Mouse (Mus musculus) heart, postnatal 25 days (tissue): ENCODE data around the gene Flii. TPM values are rescaled to one million over a fixed set of nuclear protein-coding genes. Genes with fewer than 3 reads are reported as not detected.
A peak's percentile ranks its signal among the peaks of the same experiment; 100 is the strongest.

Source experiments
- DNase-seq: peaks from one replicate; pipeline ENCODE4 v3.0.0; 2022; ENCODE audit warnings: low spot score
- intact Hi-C: fragments of 180-260 bp; cut with DNase I; formaldehyde crosslinking; loops from one replicate; pipeline ENCODE4 v1.15.1; 2025
- total RNA-seq, 2 experiments: library from RNA; stranded (reverse); gene quantifications; 2 replicates each; pipeline ENCODE4 v1.2.3; 2021

Gene Flii
- total RNA-seq = 100 to 1,000 TPM; 112 to 120 TPM

DNA sequence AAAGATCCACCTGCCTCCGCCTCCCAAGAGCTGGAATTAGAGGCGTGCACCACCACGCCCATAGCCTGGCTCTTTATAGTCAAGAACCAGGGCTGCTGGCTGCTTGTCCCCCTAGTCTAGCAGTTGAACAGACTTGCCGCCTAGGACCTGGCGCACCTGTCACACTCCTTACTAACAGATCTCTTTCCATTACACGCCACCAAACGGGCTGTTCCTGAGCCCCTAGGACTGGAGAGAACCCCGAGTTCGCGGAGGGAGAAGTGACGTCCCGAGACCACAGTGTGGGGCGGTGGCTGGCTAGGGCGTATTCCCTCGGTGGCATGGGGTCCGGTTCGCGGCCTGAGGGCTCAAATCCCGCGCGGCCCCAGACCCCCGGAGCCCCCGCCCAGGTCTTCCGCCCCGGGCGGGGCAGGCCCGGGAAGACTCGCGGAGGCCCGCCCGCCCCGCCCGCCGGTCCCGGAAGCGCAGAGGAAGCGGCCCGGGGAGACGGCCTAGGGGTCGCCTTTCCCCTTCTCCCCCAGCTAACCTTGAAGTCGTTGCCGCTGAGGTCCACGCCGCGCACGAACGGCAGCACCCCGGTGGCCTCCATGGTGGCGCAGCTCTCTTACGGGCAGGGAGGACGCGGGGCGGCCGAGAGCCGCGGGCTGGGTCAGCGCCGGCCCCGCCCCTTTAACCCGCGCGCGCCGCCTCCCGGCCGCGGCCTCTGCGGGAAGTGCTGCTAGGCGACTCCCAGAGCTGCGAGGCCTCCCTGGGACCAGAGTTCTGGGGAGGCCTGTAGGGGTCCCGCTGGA is at the start of gene Flii:
Gene Flii, minus strand, starts transcription at position 663 of the 791 bp plus-strand sequence.
- intact Hi-C loops = loop anchor here (2.0 to 5.0 kb wide), 2 partner anchors 28 to 151 kb away; partner anchors contain the start of genes Llgl1 and Tmem11
- peak; percentile 71 for DNase-seq

DNA sequence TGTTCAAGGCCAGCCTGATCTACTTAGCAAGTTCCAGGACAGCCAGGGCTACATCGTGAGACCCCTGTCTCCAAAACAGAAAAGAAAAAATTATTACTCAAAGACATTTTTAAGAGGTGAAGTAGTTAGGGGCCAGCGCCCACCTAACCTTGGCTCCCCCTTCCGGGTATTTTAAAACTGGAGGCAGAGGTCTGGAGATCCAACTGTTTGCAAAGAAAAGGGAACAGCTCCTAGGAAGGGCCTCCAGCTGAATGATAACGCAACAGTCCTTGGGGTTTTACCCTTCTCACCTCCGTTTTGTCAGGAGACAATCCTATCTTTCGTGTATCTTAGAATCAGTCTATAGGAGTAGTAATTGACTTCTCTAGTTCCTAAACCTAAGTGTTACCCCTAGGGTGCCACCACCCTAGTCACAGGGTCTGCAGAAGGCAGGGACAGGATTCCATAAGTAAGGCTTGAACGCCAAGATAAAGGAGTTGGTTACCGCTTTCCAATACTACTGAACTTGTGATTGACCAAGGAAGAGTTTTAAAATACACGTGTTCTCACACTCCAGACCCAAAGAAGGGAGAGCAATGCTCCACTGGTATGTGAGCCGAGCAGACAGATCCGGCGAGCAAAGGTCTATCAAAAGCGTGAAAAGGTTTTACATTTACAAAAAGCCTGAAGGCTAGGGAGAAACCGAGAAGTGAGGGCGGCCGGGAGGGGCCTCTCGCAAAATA is 49.2 kb upstream of the Flii start:
- DNase-seq = no peak
- intact Hi-C loops = loop anchor here (2.0 to 5.0 kb wide), 4 partner anchors 47 to 239 kb away; partner anchors contain the start of genes Alkbh5, Mief2 and Tmem11

DNA sequence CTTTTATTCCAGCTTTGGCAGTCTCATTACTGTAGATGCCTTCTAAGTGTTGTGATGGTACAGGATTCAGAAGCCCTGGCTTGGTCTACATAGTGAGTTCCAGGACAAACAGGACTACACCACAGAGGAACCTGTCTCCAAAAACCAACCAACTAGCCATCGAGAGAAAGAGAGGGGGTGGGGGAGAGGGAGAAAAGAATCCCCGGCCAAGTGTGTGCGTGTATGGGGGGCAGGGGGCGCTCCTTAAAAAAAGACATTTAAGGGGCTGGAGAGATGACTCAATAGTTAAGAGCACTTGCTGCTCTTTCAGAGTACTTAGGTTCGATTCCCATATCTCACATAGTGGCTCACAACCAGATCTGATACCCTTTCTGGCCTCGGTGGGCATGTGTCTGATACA is 48.5 kb upstream of the Flii start:
- intact Hi-C loops = loop anchor here (5.0 kb wide), 3 partner anchors 73 to 238 kb away; partner anchors contain the start of genes Alkbh5 and Tmem11
- DNase-seq = no peak

DNA sequence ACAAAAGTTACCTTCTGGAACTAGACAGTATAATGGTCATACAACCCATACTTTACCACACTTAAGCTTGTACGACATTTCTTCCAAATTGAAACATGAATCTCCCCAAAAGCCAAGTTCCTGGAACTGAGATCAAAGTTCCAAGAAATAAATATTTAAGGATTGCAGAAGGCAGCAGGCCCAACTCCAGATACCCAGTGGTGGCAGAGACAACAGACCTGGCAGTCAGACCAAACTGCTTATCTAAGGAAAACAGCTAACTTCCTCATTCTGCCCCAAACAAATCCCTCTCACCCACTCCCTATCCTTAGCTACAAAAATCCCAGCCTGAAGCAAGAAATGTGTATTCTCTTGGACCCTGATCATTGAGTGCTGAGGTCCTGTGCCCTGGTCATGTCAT is 47.8 kb upstream of the Flii start:
- DNase-seq = no peak
- intact Hi-C loops = loop anchor here (5.0 kb wide), 3 partner anchors 73 to 238 kb away; partner anchors contain the start of genes Alkbh5 and Tmem11

DNA sequence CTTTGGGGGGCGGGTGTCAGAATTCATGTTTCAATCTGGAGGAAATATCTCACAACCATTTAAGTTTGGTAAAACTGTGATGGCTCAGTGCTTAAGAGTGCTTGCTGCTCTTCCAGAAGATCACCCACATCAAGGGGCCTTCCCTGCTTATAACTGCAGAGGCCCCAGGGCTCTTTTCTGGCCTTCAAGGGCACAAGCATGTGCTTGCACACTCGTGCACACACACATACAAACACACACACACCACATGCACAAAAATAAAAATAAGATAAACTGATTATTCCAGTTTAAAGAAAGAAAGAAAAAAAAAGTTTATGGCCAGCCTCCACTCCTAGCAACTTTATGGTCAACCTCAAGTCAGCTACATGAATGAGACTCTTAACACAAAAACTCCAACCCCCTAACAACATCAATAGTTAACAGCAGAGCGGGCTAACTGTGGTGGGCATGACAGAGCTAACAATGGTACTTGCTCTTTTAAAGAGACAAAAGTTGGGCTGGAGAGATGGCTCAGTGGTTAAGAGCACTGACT is 47.2 kb upstream of the Flii start:
- intact Hi-C loops = no loop called here
- DNase-seq = no peak

DNA sequence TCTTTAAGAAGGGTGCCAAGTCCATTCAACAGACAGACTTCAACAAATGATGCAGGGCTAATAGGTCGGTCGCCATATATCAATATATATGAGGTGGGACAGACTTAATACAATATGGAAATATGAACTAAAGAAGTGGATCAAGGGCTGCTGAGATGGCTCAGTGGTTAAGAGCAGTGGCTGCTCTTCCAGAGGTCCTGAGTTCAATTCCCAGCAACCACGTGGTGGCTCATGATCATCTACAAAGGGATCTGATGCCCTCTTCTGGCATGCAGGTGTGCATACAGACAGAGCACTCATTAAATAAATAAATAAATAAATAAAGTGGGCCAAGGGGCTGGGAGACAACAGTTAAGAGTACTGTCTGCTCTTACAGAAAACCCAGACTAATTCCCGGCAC is 45.1 kb upstream of the Flii start:
- intact Hi-C loops = no loop called here
- no peak for DNase-seq

DNA sequence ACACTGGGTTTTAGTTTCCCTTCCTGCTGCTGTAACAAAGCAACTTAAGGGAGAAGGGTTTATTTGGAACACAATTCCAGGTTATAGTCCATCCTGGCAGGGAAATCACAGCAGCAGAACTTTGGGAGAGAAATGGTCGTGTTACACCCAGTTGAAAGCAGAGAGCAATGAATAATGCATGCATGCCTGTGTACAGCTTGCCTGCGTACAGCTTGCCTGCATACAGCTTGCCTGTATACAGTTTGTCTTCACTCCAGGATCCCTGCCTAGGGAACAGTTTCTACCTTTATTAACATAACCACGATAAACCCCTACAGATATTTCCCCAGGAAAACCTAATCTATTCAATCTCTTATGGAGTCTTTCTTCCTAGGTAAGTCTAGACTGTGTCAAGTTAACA is 43.7 kb upstream of the Flii start:
- no peak for DNase-seq
- intact Hi-C loops = no loop called here

DNA sequence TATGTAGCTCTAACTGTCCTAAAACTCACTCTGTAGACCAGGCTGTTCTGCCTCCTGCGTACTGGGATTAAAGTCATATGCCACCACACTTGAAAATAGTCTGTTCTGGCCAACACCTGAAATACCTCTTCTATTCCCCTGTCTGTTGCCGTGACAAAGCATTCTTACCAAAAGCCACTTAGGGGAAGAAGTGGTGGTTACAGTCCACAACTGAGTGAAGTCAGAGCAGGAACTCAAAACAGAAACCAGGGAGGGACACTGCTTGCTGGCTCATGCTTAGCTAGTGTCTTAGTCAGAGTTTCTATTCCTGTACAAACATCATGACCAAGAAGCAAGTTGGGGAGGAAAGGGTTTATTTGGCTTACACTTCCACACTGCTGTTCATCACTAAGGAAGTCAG is 42.3 kb upstream of the Flii start:
- intact Hi-C loops = no loop called here
- DNase-seq = no peak

DNA sequence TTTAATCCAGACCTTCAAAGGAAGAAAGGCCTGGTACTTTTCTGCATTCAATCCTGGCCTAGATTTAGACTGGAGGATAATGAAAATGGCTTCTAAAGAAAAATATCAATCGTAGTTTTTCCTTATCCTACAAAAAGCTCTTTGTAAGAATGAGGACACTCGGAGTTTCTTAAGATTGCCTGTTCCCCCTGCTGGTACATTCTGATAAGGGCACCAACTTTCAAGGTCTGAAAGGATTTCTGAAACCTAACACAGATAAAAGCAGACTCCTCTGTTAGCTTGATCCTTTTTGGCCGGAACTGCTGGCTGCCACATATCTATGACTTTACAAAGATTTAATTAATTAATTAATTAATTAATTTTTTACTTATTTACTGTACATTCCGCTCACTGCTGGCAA is 39.9 kb upstream of the Flii start:
- DNase-seq = no peak
- intact Hi-C loops = no loop called here

DNA sequence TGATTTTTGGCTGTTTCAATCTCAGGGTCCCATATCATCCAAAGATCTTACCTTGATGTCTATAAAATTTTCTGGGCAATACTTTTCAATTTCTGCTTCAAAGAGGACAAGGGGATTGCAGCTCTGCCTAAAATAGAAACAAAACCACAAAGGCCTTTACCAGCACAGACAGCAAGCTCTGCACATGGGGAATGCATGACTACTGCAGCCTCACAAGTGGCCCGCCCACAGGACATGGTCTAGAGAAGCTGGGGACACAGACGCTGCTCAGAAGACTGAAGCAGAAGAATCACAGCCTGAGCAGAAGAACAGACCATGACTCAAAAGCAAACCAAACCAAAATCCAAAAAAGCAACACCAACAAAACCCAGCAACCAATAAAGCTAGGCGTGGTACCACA is 34.6 kb upstream of the Flii start:
- intact Hi-C loops = no loop called here
- no peak for DNase-seq

DNA sequence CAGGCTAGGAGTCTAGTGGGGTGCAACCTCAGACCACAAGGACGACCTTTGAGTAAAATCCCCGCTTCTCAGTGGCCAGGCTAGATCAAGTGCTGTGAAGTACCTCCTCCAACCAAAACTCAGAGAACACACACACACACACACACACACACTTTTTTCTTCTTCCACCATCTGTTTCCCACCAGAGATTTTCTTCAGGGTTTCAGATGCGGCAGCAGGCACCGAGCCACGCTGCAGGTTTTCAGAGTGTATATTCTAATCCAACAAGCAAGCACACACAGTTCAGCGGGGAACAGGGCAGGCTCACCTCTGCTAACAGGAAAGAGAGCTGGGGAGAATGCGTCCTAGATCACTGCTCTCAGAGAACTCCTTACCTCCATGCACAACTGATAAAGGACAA is 28.5 kb upstream of the Flii start:
- intact Hi-C loops = no loop called here
- DNase-seq = no peak

DNA sequence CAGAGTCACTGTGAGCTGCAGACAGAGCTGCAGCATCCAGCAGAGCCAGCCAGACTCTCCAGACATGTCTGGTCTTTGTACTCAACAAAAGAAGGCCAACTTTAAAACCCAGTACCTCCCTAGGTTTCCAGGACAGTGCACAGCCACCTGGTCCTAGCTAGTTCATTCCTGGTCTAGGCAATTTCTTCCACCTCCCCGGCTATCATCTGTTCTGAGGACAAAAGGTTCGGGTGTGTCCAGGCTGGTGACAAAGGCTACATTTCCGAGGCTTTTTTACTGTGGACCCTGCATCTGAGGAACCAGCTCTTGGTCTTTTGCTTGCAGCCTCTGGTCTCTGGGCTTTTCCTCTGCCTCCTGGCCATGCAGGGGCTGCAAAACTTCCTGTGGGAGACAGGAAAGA is 13.3 kb upstream of the Flii start:
- no peak for DNase-seq
- intact Hi-C loops = no loop called here

DNA sequence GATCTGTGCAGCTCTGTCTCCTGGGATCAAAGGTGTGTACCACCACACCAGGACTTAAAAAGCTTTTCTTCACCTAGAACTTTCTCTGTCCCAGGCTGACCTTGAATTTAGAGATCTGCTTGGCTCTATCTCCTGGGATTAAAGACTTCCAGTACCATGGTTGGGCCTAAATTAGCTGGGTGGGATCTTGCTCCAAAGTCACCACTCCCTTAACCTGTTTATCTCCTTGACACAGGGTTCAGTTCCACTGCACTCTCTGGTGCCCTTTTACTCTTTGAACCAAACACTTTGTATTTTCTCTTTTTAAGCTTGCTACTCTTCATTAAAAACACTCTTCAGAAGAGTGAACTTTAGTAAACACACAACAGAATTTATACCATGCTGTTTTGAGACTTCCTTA is 10.4 kb upstream of the Flii start:
- intact Hi-C loops = no loop called here
- no peak for DNase-seq

DNA sequence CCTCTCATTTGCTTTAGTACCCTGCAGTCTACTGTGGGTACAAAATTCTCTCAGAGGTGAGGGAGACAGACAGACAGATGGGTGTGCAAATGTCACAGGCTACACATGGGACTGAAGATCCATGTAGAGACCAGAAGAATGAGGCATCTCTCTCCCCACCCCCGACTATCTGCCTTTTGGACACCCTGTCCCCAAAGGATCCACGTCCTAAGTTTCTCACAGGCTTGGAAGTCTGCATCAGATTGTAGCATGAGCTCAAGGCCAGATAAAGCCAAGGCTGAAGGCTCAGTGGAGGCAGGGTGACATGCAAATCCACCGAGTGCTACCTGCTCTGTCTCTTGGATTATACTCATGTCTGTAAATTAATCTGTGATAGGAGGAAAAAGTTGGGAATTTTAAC is 9.4 kb upstream of the Flii start:
- intact Hi-C loops = no loop called here
- no peak for DNase-seq

DNA sequence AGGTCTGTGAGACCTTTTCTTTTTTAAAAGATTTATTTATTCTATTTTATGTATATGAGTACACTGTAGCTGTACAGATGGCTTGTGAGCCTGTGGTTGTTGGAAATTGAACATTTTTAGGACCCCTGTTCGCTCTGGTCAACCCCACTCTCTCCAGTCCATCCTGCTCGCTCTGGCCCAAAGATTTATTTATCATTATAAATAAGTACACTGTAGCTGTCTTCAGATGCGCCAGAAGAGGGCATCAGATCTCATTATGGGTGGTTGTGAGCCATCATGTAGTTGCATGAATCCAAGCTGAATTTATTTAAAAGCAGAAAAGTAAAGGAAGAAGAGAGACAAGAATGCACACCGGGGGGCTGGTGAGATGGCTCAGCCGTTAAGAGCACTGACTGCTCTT is 8.1 kb upstream of the Flii start:
- DNase-seq = no peak
- intact Hi-C loops = no loop called here

DNA sequence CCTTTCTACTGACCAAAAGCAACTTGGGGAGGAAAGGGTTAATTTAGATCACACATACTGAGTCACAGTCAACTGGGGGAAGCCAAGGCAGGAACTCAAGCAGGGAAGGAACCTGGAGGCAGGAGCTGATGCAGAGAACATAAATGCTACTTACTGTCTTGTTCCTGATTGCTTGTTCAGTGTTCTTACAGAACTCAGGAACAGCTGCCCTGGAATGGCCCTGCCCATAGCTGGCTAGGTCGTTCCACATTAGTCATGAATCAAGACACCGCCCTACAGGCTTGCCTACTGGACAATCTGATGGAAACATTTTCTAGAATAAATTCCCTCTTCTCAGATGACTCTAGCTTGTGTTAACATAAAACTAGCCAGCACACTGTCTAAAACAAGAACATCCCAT is 7.1 kb upstream of the Flii start:
- DNase-seq = no peak
- intact Hi-C loops = no loop called here

DNA sequence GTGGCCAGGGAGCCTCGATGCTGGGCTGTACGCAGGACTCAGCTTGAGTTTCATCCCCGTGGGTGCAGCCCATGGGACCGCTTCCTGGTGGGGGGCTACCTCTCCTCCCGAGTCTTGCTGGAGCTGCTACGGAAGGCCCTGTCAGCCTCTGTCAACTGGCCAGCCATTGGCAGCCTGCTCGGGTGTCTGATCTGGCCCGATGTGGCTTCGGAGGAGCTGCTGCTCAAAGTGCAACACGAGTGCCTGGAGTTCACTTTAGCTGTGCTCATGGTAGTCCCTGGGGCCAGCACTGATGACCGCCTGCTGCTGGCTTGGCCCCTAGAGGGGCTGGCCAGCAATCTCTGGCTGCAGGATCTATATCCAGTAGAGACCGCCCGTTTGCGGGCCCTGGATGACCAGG is 4.2 kb upstream of the Flii start:
- DNase-seq = no peak
- intact Hi-C loops = no loop called here

DNA sequence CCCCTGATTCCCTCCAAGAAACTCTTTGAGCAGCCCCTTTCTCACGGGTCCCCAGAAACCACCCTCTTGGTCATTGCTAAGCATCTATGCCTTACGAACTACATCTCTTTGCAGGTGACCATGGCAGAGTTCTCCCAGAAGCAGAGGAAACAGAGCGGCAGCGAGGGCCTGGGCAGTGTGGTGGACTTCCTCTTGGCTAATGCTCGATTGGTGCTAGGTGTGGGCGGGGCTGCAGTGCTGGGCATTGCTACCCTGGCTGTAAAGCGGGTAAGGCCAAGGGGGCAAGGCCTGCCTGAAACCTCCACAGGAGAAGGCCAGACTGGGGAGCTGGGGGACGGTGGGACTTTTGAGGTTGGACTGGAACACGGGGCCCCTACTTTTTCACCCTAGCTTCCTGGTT is 3.1 kb upstream of the Flii start:
- no peak for DNase-seq
- intact Hi-C loops = no loop called here

DNA sequence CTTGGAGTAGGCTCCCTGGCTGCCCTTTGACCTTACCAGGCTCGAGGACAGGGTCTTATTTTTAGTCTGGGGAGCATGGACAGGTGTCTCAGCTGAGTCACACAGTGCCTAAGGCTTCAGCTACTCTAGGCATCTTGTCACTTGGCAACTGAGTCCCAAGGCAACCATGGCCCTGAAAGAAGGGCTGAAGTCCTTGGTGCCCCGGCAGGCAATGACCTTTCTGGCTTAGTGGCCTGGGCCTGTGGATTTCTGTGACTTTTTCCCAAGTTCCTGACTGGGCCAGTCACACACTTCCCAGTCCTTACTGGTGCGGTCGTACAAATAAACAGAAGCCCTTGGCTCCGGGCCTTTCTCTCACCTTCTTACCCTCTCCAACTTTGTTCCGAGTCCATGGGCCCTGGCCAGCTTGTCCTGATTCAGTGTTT is 2.2 kb upstream of the Flii start:
- intact Hi-C loops = loop anchor here (2.0 to 5.0 kb wide), 2 partner anchors 48 to 148 kb away; partner anchors contain the start of genes Smcr8, Tmem11 and Top3a
- DNase-seq = no peak

DNA sequence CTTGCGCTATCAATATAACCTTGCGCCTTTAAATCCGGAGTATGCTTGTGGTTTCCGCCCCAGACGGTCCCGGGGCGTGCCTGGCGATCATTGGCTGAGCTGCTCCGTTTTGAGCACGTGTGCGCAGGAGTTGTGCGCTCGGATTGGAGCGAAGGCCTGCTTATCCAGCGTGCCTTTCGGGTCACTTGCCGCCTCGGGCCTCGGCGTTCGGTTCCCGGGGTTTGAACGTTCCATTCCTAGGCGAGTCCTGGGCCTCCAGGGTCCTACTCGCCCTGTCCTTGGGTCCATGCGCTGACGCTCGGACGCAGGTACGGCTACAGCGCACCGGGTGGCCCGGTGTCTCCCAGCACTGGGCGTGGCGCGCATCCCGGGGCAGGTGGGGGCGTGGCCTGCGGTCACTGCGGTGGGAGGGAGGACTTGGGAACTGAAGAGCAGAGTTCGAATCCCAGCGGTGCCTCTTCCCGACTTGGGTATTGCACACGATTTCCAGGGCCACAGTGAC is 1.2 kb upstream of the Flii start, which contains the start of gene Mief2:
Gene Mief2, plus strand, starts transcription at position 139 of the 502 bp plus-strand sequence.
- intact Hi-C loops = loop anchor here (2.0 to 5.0 kb wide), 2 partner anchors 48 to 149 kb away; partner anchors contain the start of genes Smcr8, Tmem11 and Top3a

More for the DNA sequence above, 1.2 kb upstream of the Flii start, which contains the start of gene Mief2:
- DNase-seq = peak; percentile 93
